Mouse (Mus musculus) B cell, adult 2 months (primary cell): ENCODE data around the gene Lyzl4.

Experiments used
- DNase-seq, 2 experiments: peaks; one replicate each; pipeline ENCODE4 v3.0.0; 2022

Gene Lyzl4

DNA sequence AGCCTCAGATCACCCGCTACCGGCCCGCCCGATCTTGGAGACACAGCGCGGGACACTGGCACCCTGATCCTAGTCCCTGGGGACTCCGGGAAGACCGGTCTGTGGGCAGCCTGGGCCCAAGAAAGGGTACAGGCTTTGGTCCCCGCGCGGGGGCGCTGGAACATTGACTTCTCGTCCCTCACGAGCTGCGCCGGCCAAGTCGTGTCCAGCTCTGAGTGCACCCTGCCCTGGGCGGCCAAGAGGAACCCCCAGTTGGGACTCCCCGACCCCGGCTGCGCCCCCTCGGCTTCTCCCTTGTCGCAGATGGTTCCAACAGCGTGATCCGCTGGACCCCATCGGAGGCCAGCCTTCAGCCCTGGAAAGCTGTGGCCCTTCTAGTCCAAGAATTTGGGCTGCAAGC lies at the start of gene Lyzl4:
Lyzl4 (minus strand) TSS at position 96 of the 400 bp plus-strand sequence.
- DNase-seq: peak; percentile 63 to 67

DNA sequence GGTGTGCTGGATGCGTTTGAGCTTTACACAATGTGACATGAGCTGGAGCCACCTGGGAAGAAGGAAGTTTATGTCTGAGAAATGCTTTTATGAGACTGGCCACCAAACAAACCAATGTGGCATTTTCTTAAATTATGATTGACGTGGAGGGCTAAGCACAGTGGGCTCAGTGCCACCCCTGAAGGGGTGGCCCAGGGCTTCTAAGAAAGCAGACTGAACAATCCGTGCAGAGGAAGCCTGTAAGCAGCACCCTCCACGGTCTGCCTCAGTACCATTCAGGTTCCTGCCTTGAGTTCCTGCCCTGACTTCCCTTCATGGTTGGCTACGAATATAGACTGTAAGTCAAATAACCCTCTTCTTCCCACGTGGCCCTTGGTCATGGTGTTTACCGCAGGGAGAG lies 48.8 kb upstream of the Lyzl4 start:
- no peak for DNase-seq

DNA sequence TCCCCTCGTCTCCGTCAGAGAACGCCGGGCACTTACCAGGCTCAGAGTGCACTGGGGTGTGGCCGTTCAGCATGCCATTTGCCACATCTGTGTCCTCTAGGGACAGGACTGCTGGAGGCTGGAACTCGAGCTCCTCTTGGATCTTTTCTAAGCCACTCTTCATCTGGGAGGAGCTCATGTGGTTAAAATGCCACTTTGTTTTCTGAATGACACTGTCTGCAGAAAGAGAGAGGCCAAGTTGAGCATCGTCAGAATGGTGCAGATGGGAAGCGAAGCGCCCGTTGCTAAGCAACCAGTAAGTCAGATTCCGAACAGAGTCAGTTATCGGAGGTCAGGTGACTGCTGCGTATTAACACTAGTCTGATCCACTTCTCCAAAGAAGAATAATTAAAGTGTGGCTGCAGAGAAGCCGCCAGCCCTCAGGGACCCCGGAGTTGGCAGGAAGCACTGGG lies 48.3 kb upstream of the Lyzl4 start:
- DNase-seq: no peak

DNA sequence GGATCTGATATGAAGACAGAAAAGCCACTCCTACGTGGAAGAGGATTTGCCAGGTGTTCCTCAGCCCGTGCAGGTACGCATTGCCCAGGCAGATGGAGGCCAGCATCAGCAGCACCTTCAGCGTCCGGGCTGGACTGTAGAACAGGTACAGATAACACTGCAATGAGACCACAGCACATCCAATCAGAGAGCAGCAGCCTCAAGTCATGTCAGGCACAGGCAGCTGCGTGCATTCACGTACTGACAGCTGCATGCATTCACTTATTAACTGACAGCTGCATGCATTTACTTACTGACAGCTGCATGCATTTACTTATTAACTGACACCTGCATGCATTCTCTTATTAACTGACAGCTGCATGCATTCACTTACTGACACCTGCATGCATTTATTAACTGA lies 42.8 kb upstream of the Lyzl4 start:
- no peak for DNase-seq

- DNase-seq: peak; percentile 14 to 23
These were observed 40.3 kb upstream of the Lyzl4 start for GRCm38 (mm10) chr9:121682037-121682680.

- DNase-seq: no peak
These were observed 39.3 kb upstream of the Lyzl4 start for GRCm38 (mm10) chr9:121681191-121681590.

GRCm38 (mm10) chr9:121679549-121679948 lies 37.7 kb upstream of the Lyzl4 start:
- peak; percentile 75 for DNase-seq

DNA sequence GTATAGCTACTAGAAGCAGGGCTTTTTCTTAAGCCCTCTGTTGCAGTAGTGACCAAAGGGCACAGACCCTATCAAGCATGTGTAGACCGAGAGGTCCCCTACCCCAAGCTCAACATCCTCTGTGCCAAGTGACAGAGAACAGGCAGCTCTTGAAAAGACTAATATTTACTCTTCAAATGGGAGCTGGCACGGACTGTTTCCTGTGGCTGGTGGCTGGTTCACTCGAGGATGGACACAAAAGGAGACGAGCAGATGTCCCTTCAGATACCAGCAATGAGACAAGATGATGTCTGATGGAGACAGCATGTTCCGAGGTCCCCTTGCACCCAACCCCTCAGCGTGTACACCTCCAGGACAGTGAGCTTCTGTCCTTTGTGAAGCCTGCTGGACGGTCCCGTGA lies 35.6 kb upstream of the Lyzl4 start:
- peak in 1 of 2 experiments; percentile 16 for DNase-seq

GRCm38 (mm10) chr9:121677069-121677468 lies 35.2 kb upstream of the Lyzl4 start:
- DNase-seq: peak; percentile 27 to 28

GRCm38 (mm10) chr9:121675556-121675955 lies 33.7 kb upstream of the Lyzl4 start:
- DNase-seq: peak; percentile 48 to 50

- peak; percentile 82 to 88 for DNase-seq
These were observed 33.1 kb upstream of the Lyzl4 start for GRCm38 (mm10) chr9:121675011-121675410.

GRCm38 (mm10) chr9:121673716-121674115 lies 31.8 kb upstream of the Lyzl4 start:
- DNase-seq: peak; percentile 41 to 51

- peak in 1 of 2 experiments; percentile 14 for DNase-seq
These were observed 30.4 kb upstream of the Lyzl4 start for GRCm38 (mm10) chr9:121672311-121672710.

DNA sequence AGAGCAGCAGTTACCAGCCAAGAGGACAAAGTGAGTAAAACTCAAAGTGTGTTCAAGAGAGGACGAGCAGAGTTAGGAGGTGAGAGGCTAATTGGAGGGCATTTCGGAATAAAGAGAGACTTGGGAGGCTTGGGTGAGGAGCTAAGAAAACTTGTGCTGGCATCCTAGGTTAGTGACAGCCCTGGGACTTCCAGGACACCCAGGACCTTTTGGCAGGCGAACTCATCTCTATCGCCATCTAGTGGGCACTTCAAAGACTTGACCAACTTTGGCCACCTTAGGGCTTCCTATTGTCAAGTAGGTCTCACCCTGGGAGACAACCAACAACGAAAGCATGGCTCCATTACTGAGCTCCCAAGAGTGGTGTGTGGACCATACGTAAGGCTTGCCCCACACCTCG lies 29.4 kb upstream of the Lyzl4 start:
- DNase-seq: peak; percentile 62 to 65

GRCm38 (mm10) chr9:121669348-121669791 lies 27.5 kb upstream of the Lyzl4 start:
- DNase-seq: peak; percentile 72

DNA sequence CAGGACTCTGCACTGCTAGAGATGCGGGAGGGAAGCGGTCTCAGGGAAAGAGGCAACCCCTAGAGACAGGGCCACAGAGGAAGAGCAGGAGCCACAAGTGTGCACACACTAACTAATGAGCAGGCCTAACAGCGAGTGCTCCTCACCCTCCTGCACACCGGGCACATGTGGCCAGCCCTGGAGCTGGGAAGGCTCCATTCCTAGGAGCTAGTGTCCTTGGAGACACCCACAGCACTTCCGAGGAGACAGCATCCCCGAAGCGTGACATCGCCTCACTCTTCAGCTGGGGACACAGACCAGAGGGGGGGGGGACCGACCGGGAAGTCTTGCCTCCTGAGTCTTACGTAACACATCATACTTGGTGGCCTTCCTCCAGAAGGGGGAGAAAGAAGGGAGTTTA lies 25.9 kb upstream of the Lyzl4 start:
- DNase-seq: no peak

- DNase-seq: no peak
These were observed 25.2 kb upstream of the Lyzl4 start for GRCm38 (mm10) chr9:121666957-121667630.

- no peak for DNase-seq
These were observed 22.2 kb upstream of the Lyzl4 start for GRCm38 (mm10) chr9:121664104-121664503.

GRCm38 (mm10) chr9:121663467-121663866 lies 21.6 kb upstream of the Lyzl4 start:
- no peak for DNase-seq

- no peak for DNase-seq
These were observed 17.9 kb upstream of the Lyzl4 start for GRCm38 (mm10) chr9:121659791-121660190.

- DNase-seq: no peak
These were observed 16.4 kb upstream of the Lyzl4 start for GRCm38 (mm10) chr9:121658248-121658647.

- no peak for DNase-seq
These were observed 15.2 kb upstream of the Lyzl4 start for GRCm38 (mm10) chr9:121657143-121657542.

DNA sequence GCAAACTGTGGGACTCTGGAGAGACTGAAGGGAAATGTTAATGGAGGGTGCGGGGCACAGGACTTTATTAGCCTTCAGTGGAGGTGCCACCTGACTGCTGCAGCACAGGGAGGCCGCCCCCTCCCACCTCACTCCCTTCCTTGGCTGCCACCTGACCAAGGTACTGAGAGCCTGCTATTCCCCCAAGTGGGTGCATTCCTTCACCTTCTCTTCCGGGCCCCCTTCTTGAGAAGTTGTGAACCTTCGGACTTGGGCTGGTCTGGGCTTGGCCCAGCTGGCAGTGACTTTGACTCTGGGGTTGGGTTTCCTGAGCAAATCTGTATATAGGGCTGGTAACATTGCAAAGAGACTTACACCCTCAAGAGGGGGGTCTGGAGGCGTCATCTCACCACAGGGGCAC lies 14.4 kb upstream of the Lyzl4 start:
- DNase-seq: no peak

- no peak for DNase-seq
These were observed 11.8 kb upstream of the Lyzl4 start for GRCm38 (mm10) chr9:121653668-121654067.
